Mouse (Mus musculus): ENCODE results near the gene Rbfox1.

GRCm38 (mm10) chr16:6997109-6997508 lies 1112.0 kb downstream of the Rbfox1 start:
- TF ChIP-seq CTCF (IDR thresholded peaks at IDR 0.05; ENCODE audit: low read depth) (no peak), EP300 (optimal IDR thresholded peaks at IDR 0.05) (no peak)
